Mouse (Mus musculus): ENCODE measurements around the gene Nms.

GRCm38 (mm10) chr1:38939608-38940007 is 659 bp downstream of the Nms start:
- TF ChIP-seq MAFK (IDR thresholded peaks at IDR 0.05; ENCODE audit: insufficient read depth, low read depth, low read length) (no peak), CHD2 (IDR thresholded peaks at IDR 0.05; ENCODE audit: low read depth, low read length) (no peak), HCFC1 (IDR thresholded peaks at IDR 0.05; ENCODE audit: borderline replicate concordance, insufficient read depth, low read length) (no peak), ZNF384 (IDR thresholded peaks at IDR 0.05; ENCODE audit: low read depth, low read length) (no peak), ZC3H11A (IDR thresholded peaks at IDR 0.05; ENCODE audit: borderline replicate concordance, low read depth, low read length) (no peak)

Measured in ES-E14 (cell line).